ENCODE assay signal across 7 mouse cellular contexts in the genomic region with DNA sequence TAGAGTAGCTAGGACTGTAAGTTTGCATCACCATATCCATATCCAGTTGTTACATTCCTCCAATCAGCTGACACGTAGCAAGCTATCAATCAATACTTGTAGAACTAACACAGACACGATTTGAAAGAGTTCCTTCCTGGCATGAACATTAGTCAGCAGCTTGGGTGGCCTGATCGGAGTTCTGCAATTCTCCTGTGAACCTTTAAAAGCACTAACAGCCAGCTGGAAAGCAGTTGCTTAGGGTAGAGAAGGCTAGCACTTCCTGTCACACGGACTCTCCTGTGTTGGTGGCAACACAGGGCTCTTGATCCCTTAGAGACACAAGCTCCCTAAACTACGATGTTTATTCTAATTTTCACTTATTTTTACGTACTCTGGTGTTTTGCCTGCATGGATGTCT. TPM values are rescaled to one million over a fixed set of nuclear protein-coding genes. Genes with fewer than 3 reads are reported as not detected.
DNase-seq lines count a peak whose midpoint lies in the region; ATAC-seq and TF ChIP-seq lines count a peak whose summit lies in the region.

No protein-coding gene starts in this region.

- TF ChIP-seq CTCF in lung, embryonic 14.5 days (IDR thresholded peaks at IDR 0.05; ENCODE audit: low read depth), result no peak
- TF ChIP-seq CTCF in cerebellum, adult 2 months (IDR thresholded peaks at IDR 0.05; ENCODE audit: borderline replicate concordance, insufficient read depth, low read depth, low read length), result no peak

- peak overlapping the region; percentile 44 for H3K4me3 ChIP-seq in lung, embryonic 14.5 days (ENCODE audit: low read depth, low read length)
- H3K4me3 ChIP-seq in cerebellum, adult 2 months (replicated peaks; ENCODE audit: insufficient read depth, low read depth, low read length), result no peak overlapping the region

- no peak for TF ChIP-seq POLR2A in cerebellum, adult 2 months (IDR thresholded peaks at IDR 0.05; ENCODE audit: borderline replicate concordance, insufficient read depth, low read length)

- peak overlapping the region; percentile 79 for H3K27ac ChIP-seq in lung, embryonic 14.5 days (ENCODE audit: low read depth)
- no peak overlapping the region for H3K27ac ChIP-seq in cerebellum, adult 2 months (ENCODE audit: insufficient read depth, low read length)

- whole genome bisulfite sequencing in lung, embryonic 14.5 days, result 27% methylated on average over 6 of the region's 6 CpGs
- WGBS in cerebellum, adult 2 months, result 64% methylated on average over 6 of the region's 6 CpGs

- H3K27me3 ChIP-seq in lung, embryonic 14.5 days (ENCODE audit: insufficient read depth, low read length), result no peaks in the 10 kb centered on the region
- no peaks in the 10 kb centered on the region for H3K27me3 ChIP-seq in cerebellum, adult 2 months (ENCODE audit: control insufficient read depth, insufficient read depth, low read length)

- peak overlapping the region; percentile 44; the same call in 1 of the 2 replicates for H3K9ac ChIP-seq in lung, embryonic 14.5 days

- H3K36me3 ChIP-seq in lung, embryonic 14.5 days (ENCODE audit: insufficient read depth), result no peaks in the 10 kb centered on the region

- peak; percentile 74 for ATAC-seq in lung, embryonic 14.5 days (ENCODE audit: insufficient read depth)

- no peaks in the 10 kb centered on the region for H3K9me3 ChIP-seq in lung, embryonic 14.5 days (ENCODE audit: low read depth, low read length)

- DNase-seq in spleen, postnatal 36 days (ENCODE audit: low spot score in 2 of 2), result peak; percentile 28 to 43
- DNase-seq in spleen, postnatal 4 days (ENCODE audit: low spot score in 2 of 2), result no peak
- DNase-seq in heart, adult 9 months (ENCODE audit: low spot score in 2 of 2), result peak; percentile 29 to 45
- peak; percentile 83 for DNase-seq in lung, embryonic 14.5 days
- peak; percentile 42 to 53 for DNase-seq in thymus, postnatal 10 days (ENCODE audit: low spot score in 2 of 2)
- no peak for DNase-seq in c-Kit-positive CD71-positive TER-119-positive erythroid progenitor cells, embryonic 14.5 days (ENCODE audit: low spot score)
- no peak for DNase-seq in cerebellum, adult 2 months

- no peaks in the 10 kb centered on the region for H3K4me1 ChIP-seq in lung, embryonic 14.5 days (ENCODE audit: insufficient read depth)
- H3K4me1 ChIP-seq in cerebellum, adult 2 months (ENCODE audit: control insufficient read depth, insufficient read depth, low read length), result no peaks in the 10 kb centered on the region

- H3K4me2 ChIP-seq in lung, embryonic 14.5 days, result peak overlapping the region; percentile 63

RNA-seq across cellular contexts. Expression of gene Mr1, which starts 1.0 kb away (rescaled TPM):
- polyA plus RNA-seq in lung, embryonic 14.5 days (2014; fragmentation: Nextera tagmentation; extraction: Ambion mirVana), result 13.6 and 13.7 TPM in 2 replicates
- 4.0 and 4.6 TPM in 2 replicates for polyA plus RNA-seq in cerebellum, adult 2 months (2012; rRNA removed)

RNA-seq across cellular contexts. Expression of gene Stx6, which starts 12.9 kb away (rescaled TPM):
- 97.6 and 99.7 TPM in 2 replicates for polyA plus RNA-seq in lung, embryonic 14.5 days (2014; fragmentation: Nextera tagmentation; extraction: Ambion mirVana)
- 82.2 and 83.2 TPM in 2 replicates for polyA plus RNA-seq in cerebellum, adult 2 months (2012; rRNA removed)

RNA-seq across cellular contexts. Expression of gene Ier5, which starts 46.2 kb away (rescaled TPM):
- 14.6 and 15.1 TPM in 2 replicates for polyA plus RNA-seq in lung, embryonic 14.5 days (2014; fragmentation: Nextera tagmentation; extraction: Ambion mirVana)
- polyA plus RNA-seq in cerebellum, adult 2 months (2012; rRNA removed), result 13.0 and 13.7 TPM in 2 replicates

Comparison
In these comparisons a context has a peak if more than half of its experiments do, and no peak if none do; other contexts are left out.
1. DNase-seq: peak in spleen, postnatal 36 days (2 of 2), heart, adult 9 months (2 of 2), lung, embryonic 14.5 days (single experiment) and thymus, postnatal 10 days (2 of 2); none in spleen, postnatal 4 days (0 of 2), c-Kit-positive CD71-positive TER-119-positive erythroid progenitor cells, embryonic 14.5 days (single experiment) and cerebellum, adult 2 months (0 of 2).